Mouse (Mus musculus) small intestine, adult 2 months (tissue): Measurements from ENCODE around the gene Slc41a3.

Experiments used
- CTCF ChIP-seq: fragments of 200-500 bp; IDR thresholded peaks from 2 replicates; pipeline ENCODE4 v1.5.1; 2012; ENCODE audit warnings: low read depth, mild to moderate bottlenecking, control low read depth, inconsistent platforms, low read length, moderate library complexity, mixed read lengths; ENCODE audit not compliant: insufficient replicate concordance, insufficient read length; ENCODE audit errors: extremely low read depth
- POLR2A ChIP-seq: fragments of 200-500 bp; IDR thresholded peaks from 2 replicates; pipeline ENCODE4 v1.6.1; 2012; ENCODE audit warnings: low read depth, mild to moderate bottlenecking, control low read depth, inconsistent platforms, low read length, moderate library complexity

- no peak for TF ChIP-seq CTCF
- no peak for TF ChIP-seq POLR2A
Observed at GRCm38 (mm10) chr6:90582331-90582730, 22.2 kb upstream of the Slc41a3 start.
